Mouse (Mus musculus) neural tube, embryonic 15.5 days (tissue): ENCODE measurements around the gene Slc34a1. TPM values are rescaled to one million over a fixed set of nuclear protein-coding genes. Genes with fewer than 3 reads are reported as not detected.

ENCODE experiments used
- ATAC-seq: fragments of 200-750 bp; cut with Nextera tagmentation; 2 replicates; pipeline ENCODE4 v1.8.0; 2017; ENCODE audit warnings: mild to moderate bottlenecking, moderate TSS enrichment, moderate library complexity; ENCODE audit not compliant: low FRiP score
- H3K27ac ChIP-seq: fragments of 300-500 bp; sonication (generic); replicated peaks from 2 replicates; pipeline ENCODE4 v1.5.1; 2015; ENCODE audit warnings: mild to moderate bottlenecking, inconsistent platforms
- H3K27me3 ChIP-seq: fragments of 300-500 bp; sonication (generic); replicated peaks from 2 replicates; pipeline ENCODE4 v1.6.1; 2015; ENCODE audit warnings: inconsistent platforms
- H3K36me3 ChIP-seq: fragments of 300-500 bp; sonication (generic); 2 replicates; pipeline ENCODE4 v1.6.1; 2015; ENCODE audit warnings: inconsistent platforms
- H3K4me1 ChIP-seq: fragments of 300-500 bp; sonication (generic); 2 replicates; pipeline ENCODE4 v1.6.1; 2015; ENCODE audit warnings: inconsistent platforms
- H3K4me2 ChIP-seq: fragments of 300-500 bp; sonication (generic); 2 replicates; pipeline ENCODE4 v1.6.1; 2015; ENCODE audit warnings: inconsistent platforms, mild to moderate bottlenecking, moderate library complexity
- H3K4me3 ChIP-seq: fragments of 300-500 bp; sonication (generic); replicated peaks from 2 replicates; pipeline ENCODE4 v1.5.1; 2015; ENCODE audit warnings: mild to moderate bottlenecking, inconsistent platforms
- H3K9ac ChIP-seq: fragments of 300-500 bp; sonication (generic); replicated peaks from 2 replicates; pipeline ENCODE4 v1.6.1; 2015; ENCODE audit warnings: mild to moderate bottlenecking, inconsistent platforms
- H3K9me3 ChIP-seq: fragments of 300-500 bp; sonication (generic); replicated peaks from 2 replicates; pipeline ENCODE4 v1.6.1; 2016; ENCODE audit warnings: inconsistent platforms
- WGBS: fragments of 180-500 bp; shearing (Covaris S2); methylation state at CpG from one replicate; pipeline ENCODE4 v1.1.7; 2015; ENCODE audit warnings: mixed read lengths; 5-methylcytosine and 5-hydroxymethylcytosine counted together
- polyA plus RNA-seq: library from polyadenylated mRNA; unstranded; fragments of >200 nt; fragmentation: Nextera tagmentation; extraction: Ambion mirVana; gene quantifications from 2 replicates; pipeline ENCODE4 v1.2.1, GENCODE M21; 2015

Slc34a1 gene
- polyA plus RNA-seq: 0.20 TPM in 1 of 2 replicates, not detected in the other

GRCm38 (mm10) chr13:55398088-55398487, at the start of gene Slc34a1:
Slc34a1 (plus strand) TSS chr13:55398187.
- peaks cover 5% of the 10 kb centered on the region; the same call in 1 of the 2 replicates for H3K27me3 ChIP-seq
- no peaks in the 10 kb centered on the region for H3K9me3 ChIP-seq
- no peak within 1 kb of the TSS for H3K4me3 ChIP-seq
- 93% methylated on average over 1 of the region's 1 CpGs for WGBS
- no peak for ATAC-seq
- H3K4me1 ChIP-seq: no peaks in the 10 kb centered on the region
- no peak within 1 kb of the TSS for H3K27ac ChIP-seq
- no peaks in the 10 kb centered on the region for H3K36me3 ChIP-seq
- H3K4me2 ChIP-seq: no peak within 1 kb of the TSS
- no peak within 1 kb of the TSS for H3K9ac ChIP-seq

DNA sequence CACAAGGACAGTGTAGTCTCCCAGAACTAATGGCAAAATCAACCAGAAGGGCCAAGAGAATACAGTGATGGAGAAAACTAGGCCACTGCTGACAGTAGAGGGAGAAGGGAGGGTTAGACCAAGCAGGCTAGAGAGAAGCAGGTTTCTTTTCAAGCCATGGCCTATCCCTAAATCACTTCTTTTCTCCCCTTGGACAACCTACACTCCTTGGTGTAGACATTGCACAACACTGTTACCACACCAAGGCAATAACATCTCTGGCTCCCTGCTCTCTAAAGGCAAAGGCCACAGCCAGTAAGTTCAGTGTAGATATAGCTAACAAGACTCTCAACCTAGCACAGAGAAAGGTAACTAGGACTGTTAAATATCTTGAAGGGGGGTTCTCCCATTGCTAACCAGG, 36.8 kb upstream of the Slc34a1 start:
- H3K4me1 ChIP-seq: peaks cover 37% of the 10 kb centered on the region

GRCm38 (mm10) chr13:55361974-55362452, 36.0 kb upstream of the Slc34a1 start:
- under 1% methylated on average over 32 of the region's 32 CpGs for WGBS
- H3K4me1 ChIP-seq: peaks cover 37% of the 10 kb centered on the region
- H3K4me3 ChIP-seq: peak overlapping the region; percentile 98
- H3K27me3 ChIP-seq: peaks cover 8% of the 10 kb centered on the region
- H3K4me2 ChIP-seq: peak overlapping the region; percentile 90
- H3K9ac ChIP-seq: peak overlapping the region; percentile 89
- peak overlapping the region; percentile 87 for H3K27ac ChIP-seq
- ATAC-seq: peak; percentile 51
- no peaks in the 10 kb centered on the region for H3K9me3 ChIP-seq
- H3K36me3 ChIP-seq: peaks cover 21% of the 10 kb centered on the region

More for the DNA sequence above, 36.8 kb upstream of the Slc34a1 start:
- H3K27me3 ChIP-seq: peaks cover 5% of the 10 kb centered on the region
- H3K4me3 ChIP-seq: peak overlapping the region; percentile 98
- ATAC-seq: no peak
- peak overlapping the region; percentile 89; the same call in 1 of the 2 replicates for H3K9ac ChIP-seq
- H3K4me2 ChIP-seq: peak overlapping the region; percentile 90
- peaks cover 21% of the 10 kb centered on the region for H3K36me3 ChIP-seq
- H3K9me3 ChIP-seq: no peaks in the 10 kb centered on the region
- H3K27ac ChIP-seq: no peak overlapping the region

GRCm38 (mm10) chr13:55362453-55363060, 35.4 kb upstream of the Slc34a1 start, which contains the start of gene Lman2:
Lman2 (minus strand) TSS chr13:55362783.
- H3K4me1 ChIP-seq: peaks cover 37% of the 10 kb centered on the region
- H3K36me3 ChIP-seq: peaks cover 19% of the 10 kb centered on the region
- peak; percentile 99 for ATAC-seq
- peak within 1 kb of the TSS; percentile 87 for H3K27ac ChIP-seq
- WGBS: under 1% methylated on average over 35 of the region's 35 CpGs
- peak within 1 kb of the TSS; percentile 89 for H3K9ac ChIP-seq
- peaks cover 12% of the 10 kb centered on the region for H3K27me3 ChIP-seq
- H3K4me3 ChIP-seq: peak within 1 kb of the TSS; percentile 98
- peak within 1 kb of the TSS; percentile 90 for H3K4me2 ChIP-seq
- H3K9me3 ChIP-seq: no peaks in the 10 kb centered on the region

GRCm38 (mm10) chr13:55368401-55368800, 29.6 kb upstream of the Slc34a1 start:
- H3K36me3 ChIP-seq: no peaks in the 10 kb centered on the region
- H3K9ac ChIP-seq: no peak overlapping the region
- H3K4me1 ChIP-seq: no peaks in the 10 kb centered on the region
- peaks cover 25% of the 10 kb centered on the region for H3K27me3 ChIP-seq
- H3K9me3 ChIP-seq: no peaks in the 10 kb centered on the region
- ATAC-seq: no peak
- no peak overlapping the region for H3K4me2 ChIP-seq
- H3K27ac ChIP-seq: no peak overlapping the region
- 81% methylated on average over 7 of the region's 7 CpGs for WGBS
- H3K4me3 ChIP-seq: no peak overlapping the region

GRCm38 (mm10) chr13:55369531-55370114, 28.4 kb upstream of the Slc34a1 start, which contains the start of gene Rgs14:
Rgs14 (plus strand) TSS chr13:55369732.
- H3K27me3 ChIP-seq: peaks cover 35% of the 10 kb centered on the region
- H3K4me2 ChIP-seq: no peak within 1 kb of the TSS; the same call in 1 of the 2 replicates
- 65% methylated on average over 13 of the region's 13 CpGs for WGBS
- H3K36me3 ChIP-seq: no peaks in the 10 kb centered on the region
- H3K9me3 ChIP-seq: no peaks in the 10 kb centered on the region
- ATAC-seq: no peak
- H3K27ac ChIP-seq: no peak within 1 kb of the TSS
- no peaks in the 10 kb centered on the region for H3K4me1 ChIP-seq
- no peak within 1 kb of the TSS for H3K9ac ChIP-seq
- H3K4me3 ChIP-seq: no peak within 1 kb of the TSS

DNA sequence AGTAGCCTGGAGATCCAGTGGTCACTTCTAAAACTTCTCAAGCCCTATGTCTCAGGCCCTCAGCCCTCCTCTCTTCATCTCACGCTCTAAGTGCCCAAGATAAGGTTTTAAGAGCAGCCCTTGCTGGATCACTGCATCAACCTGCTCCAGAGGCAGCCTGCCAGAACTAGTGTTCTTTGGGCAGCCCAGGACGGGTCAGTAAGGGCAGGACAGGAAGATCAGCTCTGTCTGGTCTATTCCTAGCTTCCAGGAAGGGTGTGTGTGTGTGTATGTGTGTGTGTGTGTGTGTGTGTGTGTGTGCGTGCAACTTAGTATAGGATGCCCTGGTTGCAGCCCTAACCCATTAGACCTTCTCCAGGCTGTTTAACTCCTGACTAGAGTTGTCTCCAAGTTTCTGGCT, 27.8 kb upstream of the Slc34a1 start:
- Histone ChIP-seq H3K4me1 (no peaks in the 10 kb centered on the region), H3K9ac (no peak overlapping the region), H3K9me3 (no peaks in the 10 kb centered on the region), H3K36me3 (no peaks in the 10 kb centered on the region), H3K4me2 (no peak overlapping the region), H3K4me3 (no peak overlapping the region), H3K27ac (no peak overlapping the region), H3K27me3 (peaks cover 33% of the 10 kb centered on the region)
- ATAC-seq: no peak
- 62% methylated on average over 3 of the region's 3 CpGs for WGBS

GRCm38 (mm10) chr13:55371007-55371681, 26.8 kb upstream of the Slc34a1 start:
- Histone ChIP-seq H3K9me3 (no peaks in the 10 kb centered on the region), H3K36me3 (no peaks in the 10 kb centered on the region), H3K27ac (no peak overlapping the region), H3K4me1 (no peaks in the 10 kb centered on the region), H3K27me3 (peaks cover 37% of the 10 kb centered on the region), H3K4me2 (no peak overlapping the region), H3K9ac (no peak overlapping the region), H3K4me3 (no peak overlapping the region)
- ATAC-seq: no peak
- 73% methylated on average over 8 of the region's 8 CpGs for WGBS

GRCm38 (mm10) chr13:55371740-55372139, 26.2 kb upstream of the Slc34a1 start:
- no peak overlapping the region for H3K4me3 ChIP-seq
- peaks cover 37% of the 10 kb centered on the region for H3K27me3 ChIP-seq
- ATAC-seq: no peak
- H3K4me2 ChIP-seq: no peak overlapping the region
- no peak overlapping the region for H3K9ac ChIP-seq
- no peaks in the 10 kb centered on the region for H3K36me3 ChIP-seq
- WGBS: 66% methylated on average over 5 of the region's 5 CpGs
- no peaks in the 10 kb centered on the region for H3K9me3 ChIP-seq
- no peak overlapping the region for H3K27ac ChIP-seq
- H3K4me1 ChIP-seq: no peaks in the 10 kb centered on the region

- Histone ChIP-seq H3K9me3 (no peaks in the 10 kb centered on the region), H3K27ac (no peak overlapping the region), H3K4me1 (peaks cover 3% of the 10 kb centered on the region), H3K4me3 (no peak overlapping the region), H3K4me2 (no peak overlapping the region), H3K9ac (no peak overlapping the region), H3K27me3 (peaks cover 52% of the 10 kb centered on the region), H3K36me3 (no peaks in the 10 kb centered on the region)
- ATAC-seq: no peak
- WGBS: 58% methylated on average over 6 of the region's 6 CpGs
Measured at GRCm38 (mm10) chr13:55374206-55374924, 23.6 kb upstream of the Slc34a1 start.

- ATAC-seq: no peak
- H3K9ac ChIP-seq: no peak overlapping the region
- H3K27me3 ChIP-seq: peaks cover 63% of the 10 kb centered on the region
Measured at GRCm38 (mm10) chr13:55375877-55376276, 22.1 kb upstream of the Slc34a1 start.

More at GRCm38 (mm10) chr13:55375877-55376276, 22.1 kb upstream of the Slc34a1 start:
- WGBS: 73% methylated on average over 2 of the region's 2 CpGs
- Histone ChIP-seq H3K4me3 (no peak overlapping the region), H3K36me3 (no peaks in the 10 kb centered on the region), H3K27ac (no peak overlapping the region), H3K9me3 (no peaks in the 10 kb centered on the region), H3K4me1 (peaks cover 4% of the 10 kb centered on the region), H3K4me2 (no peak overlapping the region)
